Mouse (Mus musculus) left cerebral cortex, postnatal 25 days (tissue): ENCODE measurements around the gene Pgls. TPM values are rescaled to one million over a fixed set of nuclear protein-coding genes. Genes with fewer than 3 reads are reported as not detected.

Source experiments
- DNase-seq, 2 experiments: peaks; one replicate each; pipeline ENCODE4 v3.0.0; 2022; ENCODE audit warnings: low spot score in 2 of 2, mixed read lengths in 1 of 2
- intact Hi-C: fragments of 180-260 bp; cut with DNase I; formaldehyde crosslinking; loops from one replicate; pipeline ENCODE4 v1.15.1; 2025
- total RNA-seq, 2 experiments: library from RNA; stranded (reverse); gene quantifications; 2 replicates each; pipeline ENCODE4 v1.2.3; 2021

The Pgls gene
- total RNA-seq, 2 experiments from 2014 or later = 35.1 to 38.7 TPM

DNA sequence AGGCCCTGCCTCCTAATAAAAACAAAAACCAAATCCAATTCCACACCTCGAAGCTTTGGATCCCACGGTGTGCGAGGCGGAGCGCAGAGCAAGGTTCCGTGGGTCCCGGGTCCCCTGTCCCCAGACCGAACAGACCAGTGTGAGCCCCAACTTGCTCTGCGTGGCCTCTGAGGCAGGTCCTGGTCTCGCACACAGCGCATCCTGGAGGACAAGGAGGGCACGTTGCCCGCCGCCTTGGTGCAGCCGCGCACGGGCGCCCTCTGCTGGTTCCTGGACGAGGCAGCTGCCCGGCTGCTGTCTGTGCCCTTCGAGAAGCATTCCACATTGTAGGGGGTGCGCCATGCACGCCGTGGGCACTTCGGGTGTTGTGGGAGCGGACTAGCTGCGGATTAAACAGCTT lies 3.9 kb downstream of the Pgls start:
- intact Hi-C loops = loop anchor here (1.0 to 5.0 kb wide), 2 partner anchors 35 to 154 kb away; no protein-coding TSS in a partner anchor
- DNase-seq = peak; percentile 88 to 91

DNA sequence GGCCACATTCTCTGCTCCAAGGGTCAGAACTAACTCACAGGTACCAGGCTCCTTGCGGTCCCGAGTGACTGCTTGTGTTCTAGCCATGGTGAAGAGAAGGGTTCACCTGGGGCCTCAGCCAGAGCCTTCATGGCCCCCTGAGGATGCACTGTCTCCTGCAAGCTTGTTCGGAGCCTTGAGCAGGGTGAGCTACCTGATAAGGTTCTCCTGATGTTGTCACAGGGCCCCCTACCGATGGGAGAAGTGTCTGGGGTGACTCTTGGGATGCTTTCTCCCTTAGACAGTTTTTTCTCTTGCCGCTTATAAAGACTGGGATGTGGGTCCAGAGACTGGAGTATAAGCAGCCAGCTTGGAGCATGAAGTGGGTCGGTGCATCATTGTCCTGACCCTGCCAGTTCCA lies 4.4 kb downstream of the Pgls start:
- DNase-seq = no peak
- intact Hi-C loops = loop anchor here (1.0 to 5.0 kb wide), 2 partner anchors 35 to 154 kb away; no protein-coding TSS in a partner anchor

DNA sequence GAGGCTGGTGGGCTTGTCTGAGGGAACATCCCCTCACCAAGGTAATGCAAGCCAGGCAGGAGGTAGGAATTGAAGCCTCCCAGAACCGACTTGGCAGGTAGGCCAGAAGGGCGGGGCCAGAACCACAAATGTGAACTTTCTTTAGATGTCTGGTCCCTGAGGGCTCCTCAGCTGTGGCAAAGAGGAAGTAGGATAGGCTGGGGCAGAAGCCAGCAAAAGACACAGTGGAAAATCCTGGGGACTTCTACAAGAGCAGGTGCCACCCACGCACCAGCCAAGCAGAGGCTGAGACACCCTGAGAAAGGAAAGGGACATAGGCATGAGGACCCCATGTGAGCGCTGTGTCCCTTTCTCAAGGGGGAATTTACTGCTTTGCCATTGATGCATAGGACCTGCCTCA lies 4.8 kb downstream of the Pgls start:
- intact Hi-C loops = loop anchor here (1.0 to 5.0 kb wide), 2 partner anchors 35 to 154 kb away; no protein-coding TSS in a partner anchor
- DNase-seq = no peak

DNA sequence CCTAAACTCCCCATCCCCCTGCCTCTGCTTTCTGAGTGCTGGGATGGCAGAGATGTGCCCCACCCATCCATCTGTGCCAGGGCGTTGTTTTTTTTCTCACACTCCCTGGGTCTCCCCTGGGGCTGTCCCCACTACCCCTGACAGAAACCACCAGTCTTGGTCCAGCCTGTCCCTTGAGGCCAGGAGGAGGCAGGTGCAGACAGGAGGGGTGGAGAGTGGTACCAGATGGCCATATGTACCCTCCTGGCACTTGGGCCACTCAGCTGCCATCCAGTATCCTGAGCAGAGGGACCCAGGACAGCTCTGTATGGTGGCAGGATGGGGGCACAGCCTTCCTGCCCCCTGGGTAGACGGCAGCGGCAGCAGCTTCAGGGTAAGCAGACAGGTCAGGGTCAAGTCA lies 5.5 kb downstream of the Pgls start, which contains the start of gene Fam129c:
Gene Fam129c, plus strand, starts transcription at position 198 of the 400 bp plus-strand sequence.
- DNase-seq = no peak
- intact Hi-C loops = loop anchor here (5.0 kb wide), 1 partner anchor 155 kb away; no protein-coding TSS in a partner anchor

DNA sequence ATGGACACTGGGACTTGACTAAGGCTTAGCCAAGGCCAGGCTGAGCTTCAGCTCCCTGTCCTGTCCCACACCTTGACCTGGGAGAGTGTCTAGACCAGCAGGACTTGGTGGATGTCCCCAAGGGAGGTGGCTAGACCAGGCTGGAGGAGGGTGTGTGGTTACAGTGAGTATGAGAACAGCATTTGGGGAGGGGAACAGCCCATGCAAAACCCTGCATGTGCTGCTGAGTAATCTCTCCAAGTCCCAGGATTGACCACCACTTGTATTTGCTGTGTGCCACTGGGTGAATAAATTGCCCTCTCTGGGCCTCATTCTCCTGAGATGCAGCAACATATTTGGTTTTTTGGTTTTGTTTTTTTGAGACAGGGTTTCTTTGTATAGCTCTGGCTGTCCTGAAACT lies 6.4 kb downstream of the Pgls start:
- no peak for DNase-seq
- intact Hi-C loops = loop anchor here (5.0 kb wide), 1 partner anchor 156 kb away; no protein-coding TSS in a partner anchor

DNA sequence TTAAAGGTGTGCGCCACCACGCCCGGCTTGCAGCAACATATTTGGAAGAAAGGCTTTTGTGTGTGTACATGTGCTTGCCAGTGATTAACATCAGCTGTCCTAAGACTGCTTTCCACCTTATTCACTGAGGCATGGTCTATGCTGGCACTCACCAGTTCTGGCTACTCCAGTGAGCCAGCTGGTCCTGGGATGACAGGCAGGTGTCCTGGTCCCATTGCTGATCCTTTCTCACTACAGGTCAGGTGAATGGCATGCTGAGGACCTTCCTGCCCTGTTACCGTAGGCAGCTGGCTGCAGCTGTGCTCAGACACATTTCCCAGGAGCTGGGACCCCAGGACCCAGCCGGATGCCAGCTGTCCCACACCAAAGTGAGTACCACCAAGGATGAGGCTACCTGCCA lies 6.9 kb downstream of the Pgls start:
- intact Hi-C loops = loop anchor here (5.0 kb wide), 1 partner anchor 157 kb away; no protein-coding TSS in a partner anchor

DNA sequence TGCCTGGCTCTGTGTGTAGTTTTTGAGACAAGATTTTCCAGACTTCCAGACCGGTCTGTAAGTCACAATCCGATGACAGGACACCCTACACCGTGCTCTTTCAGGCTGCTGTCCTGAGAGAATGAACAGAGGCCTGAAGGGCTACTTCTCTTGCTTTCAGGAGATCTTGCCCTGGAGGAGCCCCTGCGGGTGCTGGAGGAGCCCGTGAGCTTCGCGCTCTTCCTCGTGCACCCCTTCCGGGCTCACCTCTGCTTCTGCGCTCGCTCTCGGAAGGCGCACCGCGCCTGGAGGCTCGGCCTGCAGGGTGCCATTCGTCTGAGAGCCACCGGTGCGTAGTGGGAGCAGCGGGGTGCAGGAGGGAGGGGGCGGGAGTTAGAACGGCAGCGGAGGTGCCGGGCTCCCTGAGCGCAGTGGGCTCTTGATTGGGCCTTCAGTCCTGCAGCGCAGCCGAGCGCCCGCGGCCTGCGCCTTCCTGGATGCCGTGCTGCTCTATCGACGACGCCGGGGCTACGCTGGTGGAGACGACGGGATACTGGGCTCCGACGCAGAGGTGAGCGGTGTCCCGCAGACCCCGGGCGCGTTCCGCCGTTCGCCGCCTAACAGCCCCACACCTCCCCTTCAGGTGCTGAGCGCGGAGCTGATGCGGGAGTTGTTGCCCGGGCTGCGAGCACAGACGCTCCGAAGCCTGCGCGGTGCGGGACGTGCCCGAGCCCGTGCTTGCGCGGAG lies 10.1 kb downstream of the Pgls start:
- intact Hi-C loops = no loop called here
- no peak for DNase-seq

More for the DNA sequence above, 6.9 kb downstream of the Pgls start:
- no peak for DNase-seq

DNA sequence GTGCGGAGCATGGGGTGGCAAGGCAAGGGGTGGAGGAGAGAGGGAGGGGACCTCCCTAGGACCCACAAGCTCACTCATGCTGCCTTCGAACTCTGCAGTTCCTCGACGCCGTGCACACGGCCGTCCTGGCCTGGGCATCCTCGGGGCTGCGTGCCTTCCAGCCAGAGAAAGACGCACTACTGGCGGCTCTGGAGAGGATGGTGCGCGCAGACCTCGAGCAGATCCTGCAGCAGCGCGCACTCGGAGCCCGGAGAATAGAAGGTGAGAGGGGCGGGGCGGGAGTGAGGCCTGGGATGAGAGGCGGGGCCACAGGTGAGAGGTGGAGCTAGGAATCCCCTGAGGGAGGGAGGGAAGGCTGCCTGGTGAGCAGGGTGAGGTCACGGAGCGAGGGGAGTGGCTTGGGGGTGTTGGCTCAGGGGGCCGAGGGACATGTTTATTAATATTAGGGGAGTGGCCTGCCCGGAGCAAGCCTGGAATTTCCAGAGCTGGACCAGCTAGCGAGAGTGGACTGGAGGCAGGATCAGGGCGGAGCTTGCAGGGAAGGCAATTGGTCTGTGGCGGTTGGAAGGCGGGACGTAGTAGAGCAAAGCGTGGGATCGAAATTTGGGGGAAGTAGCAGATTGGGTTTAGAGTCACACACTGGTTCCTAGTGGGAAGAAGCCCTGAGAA lies 10.8 kb downstream of the Pgls start:
- intact Hi-C loops = no loop called here
- peak in 1 of 2 experiments; percentile 54 for DNase-seq

DNA sequence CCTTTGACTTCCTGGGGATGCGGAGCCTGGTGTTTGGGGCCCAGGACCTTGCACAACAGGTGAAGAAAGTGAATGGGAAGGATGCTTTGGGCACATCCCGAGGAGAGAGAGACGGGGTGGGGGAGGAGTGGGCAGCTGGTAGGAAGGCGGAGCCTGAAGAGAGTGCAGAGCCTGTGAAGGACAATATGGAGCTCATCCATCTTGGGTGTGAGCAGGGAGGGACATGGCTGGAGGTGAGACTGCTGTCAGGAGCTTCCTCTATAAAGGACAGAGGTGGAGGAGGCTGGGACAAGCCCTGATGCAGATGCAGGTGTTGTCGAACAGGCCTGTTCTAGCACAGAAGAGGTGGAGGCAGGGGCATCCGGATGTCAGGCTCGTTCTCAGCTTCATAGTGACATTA lies 12.0 kb downstream of the Pgls start:
- no peak for DNase-seq
- intact Hi-C loops = no loop called here

DNA sequence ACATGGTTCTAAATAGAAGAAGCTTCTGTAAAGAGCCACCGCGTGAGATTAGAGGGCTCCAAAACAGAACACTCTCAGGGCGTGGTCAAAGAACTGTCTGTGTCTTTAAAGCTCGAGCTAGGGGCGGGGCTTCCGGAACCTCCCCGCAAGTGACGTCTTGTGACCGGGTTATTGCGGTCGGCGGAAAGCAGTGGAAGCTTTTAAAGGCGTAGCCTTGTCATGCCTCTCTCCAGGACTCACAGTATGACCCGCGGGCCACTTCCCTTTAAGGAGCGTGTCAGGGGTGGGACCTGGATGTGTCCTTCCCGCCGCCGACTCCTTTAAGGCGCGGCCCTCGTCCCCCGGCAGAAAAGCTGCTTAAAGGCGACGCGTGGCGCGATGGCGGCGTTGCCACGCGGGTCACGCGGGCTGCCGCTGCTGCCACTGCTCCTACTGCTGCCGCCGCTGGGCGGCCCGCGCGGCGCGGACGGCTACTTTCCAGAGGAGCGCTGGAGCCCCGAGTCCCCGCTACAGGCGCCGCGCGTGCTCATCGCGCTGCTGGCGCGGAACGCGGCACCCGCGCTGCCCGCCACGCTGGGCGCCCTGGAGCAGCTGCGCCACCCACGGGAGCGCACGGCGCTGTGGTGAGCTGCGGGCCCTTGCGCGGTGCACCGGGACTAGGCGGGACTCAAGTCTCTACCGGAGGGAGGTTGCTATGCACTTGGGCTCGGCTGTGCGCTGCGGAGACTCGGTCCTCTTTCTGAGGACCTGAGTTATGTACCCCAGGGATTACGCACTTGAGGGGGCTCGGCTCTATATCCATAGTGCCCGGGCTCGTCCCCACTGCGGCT lies 19.1 kb downstream of the Pgls start, which contains the start of gene Colgalt1:
Gene Colgalt1, plus strand, starts transcription at position 177 of the 830 bp plus-strand sequence.
- DNase-seq = peak; percentile 97 to 100
- intact Hi-C loops = no loop called here

DNA sequence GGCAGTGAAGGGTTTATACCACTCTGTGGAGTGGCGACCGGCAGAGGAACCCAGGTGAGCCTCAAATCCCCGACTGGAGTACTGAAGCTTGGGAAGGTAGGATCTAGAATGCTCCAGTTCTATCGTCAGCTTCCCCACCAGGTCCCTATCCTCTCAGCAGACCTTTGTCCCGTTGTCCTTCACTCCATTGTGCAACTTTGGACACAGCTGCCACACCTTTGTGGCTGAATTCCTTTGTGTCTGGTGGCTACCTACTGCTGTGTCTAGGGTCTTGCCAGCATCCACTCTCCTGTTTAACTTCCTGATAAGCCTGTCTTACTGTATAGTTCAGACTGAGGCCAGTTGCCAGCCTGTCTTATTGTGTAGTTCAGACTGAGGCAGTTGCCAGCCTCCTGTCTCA lies 20.2 kb downstream of the Pgls start:
- DNase-seq = no peak

DNA sequence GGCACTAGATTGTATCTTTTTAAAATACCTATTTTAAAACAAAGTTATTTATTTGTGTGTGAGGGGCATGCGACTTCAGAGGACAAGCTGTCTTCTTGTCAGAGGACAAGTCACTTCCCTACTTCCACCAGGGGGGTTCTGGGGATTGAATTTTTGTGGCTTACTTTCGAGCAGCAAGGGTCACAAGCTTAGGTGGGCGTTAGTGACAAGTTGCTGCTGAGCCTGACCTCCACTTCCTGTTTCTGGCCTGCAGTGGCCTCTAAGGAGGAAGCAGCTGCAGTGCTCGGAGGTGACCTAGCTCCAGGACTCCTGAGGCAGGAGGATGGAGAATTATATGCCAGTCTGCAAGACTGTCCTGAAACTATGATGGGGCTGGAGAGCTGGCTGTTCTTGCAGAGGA lies 21.4 kb downstream of the Pgls start:
- DNase-seq = no peak
- intact Hi-C loops = no loop called here

More for the DNA sequence above, 20.2 kb downstream of the Pgls start:
- intact Hi-C loops = no loop called here

DNA sequence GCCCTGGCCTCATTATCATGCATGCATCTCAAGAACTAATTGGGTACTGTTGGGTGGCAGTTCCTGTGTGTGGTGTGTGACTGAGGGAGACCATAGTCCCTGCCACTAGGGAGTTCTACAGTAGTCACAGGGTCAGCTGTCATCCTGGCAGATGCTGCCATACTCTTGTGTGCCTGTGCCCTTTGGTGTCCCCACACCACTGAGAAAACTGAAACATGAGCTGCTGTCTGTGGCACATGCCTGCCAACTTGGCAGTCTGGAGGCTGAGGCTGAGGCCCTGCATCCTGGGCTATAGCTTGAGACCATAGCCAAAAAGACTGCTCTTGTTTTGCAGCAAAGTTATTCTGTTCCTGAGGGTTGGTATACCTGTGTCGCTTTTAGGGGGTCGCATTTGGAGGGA lies 27.8 kb downstream of the Pgls start:
- DNase-seq = no peak
- intact Hi-C loops = no loop called here

DNA sequence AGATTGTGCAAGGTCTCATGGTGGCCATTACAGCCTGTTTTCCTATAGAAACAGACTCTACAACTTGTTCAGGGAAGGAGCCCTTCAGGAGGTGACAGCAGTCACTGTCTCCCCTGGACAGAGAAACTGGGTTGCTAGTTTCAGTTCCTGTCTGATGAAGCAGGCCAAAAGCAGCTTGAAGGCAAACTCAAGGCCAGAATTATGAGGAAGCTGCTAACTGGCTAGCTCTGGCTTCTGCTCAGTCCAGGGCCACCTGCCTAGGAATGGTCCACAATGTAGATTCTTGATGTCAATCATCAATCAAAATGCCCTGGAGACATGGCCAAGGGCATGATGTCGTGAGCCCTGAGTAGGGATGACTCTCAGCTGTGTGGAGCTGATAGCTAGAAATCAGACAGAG lies 33.1 kb downstream of the Pgls start:
- DNase-seq = peak in 1 of 2 experiments; percentile 24
- intact Hi-C loops = no loop called here

DNA sequence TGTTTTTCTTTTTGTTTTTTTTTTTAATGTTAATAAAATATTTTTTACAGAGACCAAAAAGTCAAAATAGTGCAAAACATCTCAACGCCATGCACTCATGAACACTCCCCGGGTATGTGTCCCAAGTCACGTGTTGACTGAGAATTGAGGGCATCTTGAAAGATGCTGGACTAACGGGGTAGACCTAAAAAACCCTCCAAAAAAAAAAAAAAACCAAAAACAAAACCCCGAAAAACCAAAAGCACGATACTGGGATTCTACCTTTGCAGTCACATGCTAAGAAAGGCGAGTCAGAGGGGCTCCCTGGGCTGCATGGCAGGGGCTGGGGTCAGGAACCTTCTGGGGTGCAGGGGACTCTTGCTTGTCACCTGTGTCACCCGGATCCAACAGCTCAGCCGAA lies 34.8 kb downstream of the Pgls start:
- DNase-seq = no peak
- intact Hi-C loops = no loop called here

DNA sequence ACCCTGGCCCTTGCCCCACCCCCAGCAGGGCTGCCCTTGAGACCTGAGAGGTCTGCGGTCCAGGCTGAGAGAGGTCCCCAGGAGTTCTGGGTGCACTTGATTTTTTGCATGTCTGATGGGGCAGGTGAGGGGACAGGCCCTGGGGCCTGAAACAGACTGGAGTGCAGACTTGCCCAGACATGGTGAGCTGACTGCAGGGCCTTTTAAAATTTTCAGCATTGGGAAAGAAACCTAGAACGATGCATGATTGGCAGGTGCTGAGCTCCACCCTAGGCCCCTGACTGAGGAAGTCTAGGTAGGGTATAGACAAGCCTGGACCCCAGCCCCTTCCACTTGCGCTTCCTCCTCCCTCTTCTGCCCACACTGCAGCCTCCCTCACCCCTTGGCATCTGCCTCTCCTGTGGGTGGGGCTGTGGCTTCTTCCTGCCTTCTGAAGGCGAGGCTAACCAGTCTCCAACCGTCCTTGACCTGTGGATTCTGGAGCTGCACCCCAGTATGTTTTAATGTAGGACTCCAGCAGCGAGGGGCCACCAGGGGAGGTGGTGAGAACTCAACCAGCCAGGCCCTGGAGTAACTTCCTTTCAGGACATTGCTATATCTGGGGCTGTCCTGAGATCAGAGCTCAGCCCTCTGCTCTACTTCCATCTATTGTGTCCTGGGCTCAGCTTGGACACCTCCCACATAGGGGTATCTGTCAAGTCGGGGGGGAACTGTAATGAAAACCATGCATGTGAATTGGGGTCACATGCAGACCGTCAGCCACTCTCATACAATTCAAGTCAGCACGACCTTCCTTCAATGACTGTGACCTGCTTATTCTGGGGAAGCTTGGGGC lies 35.5 kb downstream of the Pgls start:
- peak in 1 of 2 experiments; percentile 22 for DNase-seq
- intact Hi-C loops = no loop called here

DNA sequence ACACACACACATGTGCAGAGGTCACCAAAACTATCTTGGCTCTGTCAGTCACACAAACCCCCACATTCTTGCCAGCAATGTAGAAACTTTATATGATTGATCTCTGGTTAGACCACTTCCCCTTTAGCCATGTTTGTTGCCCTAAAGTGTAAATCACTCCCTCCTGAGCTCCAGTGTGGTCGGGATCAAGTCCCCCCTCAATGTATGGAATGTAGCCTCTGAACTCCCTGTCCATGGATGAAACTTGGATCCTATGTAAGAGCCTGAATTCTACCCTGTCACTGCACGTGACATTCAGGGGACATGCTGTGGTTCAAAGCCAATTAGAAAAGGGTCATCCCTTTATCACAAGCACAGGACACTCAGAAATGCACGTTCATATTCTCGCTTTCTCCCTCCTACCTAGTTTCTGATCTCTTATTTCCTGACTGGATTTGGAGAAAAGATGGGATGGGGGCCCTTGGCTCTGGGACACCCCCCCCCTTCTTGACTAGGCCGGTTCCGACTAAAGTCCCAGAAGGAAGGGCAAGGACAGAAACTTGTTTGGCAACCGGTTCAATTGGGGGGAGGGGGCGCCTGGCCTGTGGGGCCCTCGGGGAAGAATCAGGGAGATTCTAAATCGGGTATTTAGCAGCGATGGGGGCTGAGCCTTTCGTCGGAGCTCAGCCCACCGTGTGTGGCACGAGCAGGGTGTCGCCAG lies 36.6 kb downstream of the Pgls start:
- no peak for DNase-seq
- intact Hi-C loops = no loop called here

DNA sequence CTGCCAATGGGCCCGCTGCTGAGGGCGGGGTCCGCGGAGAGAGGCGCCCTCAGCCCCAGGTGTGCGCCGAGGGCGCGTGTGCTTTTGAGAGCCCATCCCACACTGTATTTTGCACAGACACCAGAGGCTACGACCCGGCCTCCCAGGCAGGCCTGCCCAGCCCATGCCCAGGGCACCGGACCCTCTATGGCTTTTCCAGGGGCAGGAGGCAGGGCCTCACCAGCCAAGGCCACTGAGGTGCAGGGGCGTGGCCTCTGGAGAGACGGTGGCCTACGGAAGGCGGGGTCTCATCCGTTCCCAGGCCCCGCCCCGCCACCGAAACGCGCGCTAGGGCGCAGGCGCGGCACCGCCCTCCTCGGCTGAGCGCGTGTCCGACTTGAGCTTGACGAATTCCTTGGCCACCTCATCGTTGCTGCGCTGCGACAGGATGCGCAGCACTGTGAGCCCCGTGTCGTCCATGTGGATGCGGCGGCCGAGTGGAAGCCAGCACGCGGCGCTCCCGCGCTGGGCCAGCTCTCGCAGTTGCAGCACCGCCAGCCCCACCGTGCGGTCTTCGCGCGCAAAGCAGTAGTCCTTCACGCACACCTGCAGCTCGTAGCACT lies 37.2 kb downstream of the Pgls start:
- DNase-seq = peak; percentile 89 to 91
- intact Hi-C loops = no loop called here
